Mouse (Mus musculus) heart, embryonic 16.5 days (tissue): ENCODE data around the gene Eif3l. TPM values are rescaled to one million over a fixed set of nuclear protein-coding genes. Genes with fewer than 3 reads are reported as not detected.
A peak's percentile ranks its signal among the peaks of the same experiment; 100 is the strongest.

ENCODE experiments used
- ATAC-seq: fragments of 200-750 bp; cut with Nextera tagmentation; replicated peaks from 2 replicates; pipeline ENCODE4 v1.8.0; 2017; ENCODE audit warnings: moderate number of reproducible peaks; ENCODE audit not compliant: insufficient read depth, low FRiP score; ENCODE audit errors: extremely low read depth
- H3K27ac ChIP-seq: fragments of 300-500 bp; sonication (generic); 2 replicates; pipeline ENCODE4 v1.5.1; 2014; ENCODE audit warnings: mild to moderate bottlenecking, low read length, control low read depth, moderate library complexity
- H3K27me3 ChIP-seq: fragments of 300-500 bp; sonication (generic); 2 replicates; pipeline ENCODE4 v1.6.1; 2014; ENCODE audit warnings: low read length, mixed read lengths; ENCODE audit not compliant: control insufficient read depth, insufficient read depth
- H3K36me3 ChIP-seq: fragments of 300-500 bp; sonication (generic); 2 replicates; pipeline ENCODE4 v1.6.1; 2014; ENCODE audit not compliant: control insufficient read depth, insufficient read depth
- H3K4me1 ChIP-seq: fragments of 300-500 bp; sonication (generic); 2 replicates; pipeline ENCODE4 v1.6.1; 2014; ENCODE audit warnings: low read length, mixed read lengths; ENCODE audit not compliant: control insufficient read depth, insufficient read depth
- H3K4me2 ChIP-seq: fragments of 300-500 bp; sonication (generic); 2 replicates; pipeline ENCODE4 v1.6.1; 2014; ENCODE audit warnings: low read depth, mild to moderate bottlenecking, control low read depth, low read length
- H3K4me3 ChIP-seq: fragments of 300-500 bp; sonication (generic); 2 replicates; pipeline ENCODE4 v1.5.1; 2014; ENCODE audit warnings: mild to moderate bottlenecking, control low read depth, low read length
- H3K9ac ChIP-seq: fragments of 300-500 bp; sonication (generic); 2 replicates; pipeline ENCODE4 v1.6.1; 2014; ENCODE audit warnings: low read length, control low read depth
- H3K9me3 ChIP-seq: fragments of 300-500 bp; sonication (generic); replicated peaks from 2 replicates; pipeline ENCODE4 v1.6.1; 2016; ENCODE audit warnings: low read length; ENCODE audit not compliant: control insufficient read depth
- WGBS: fragments of 180-500 bp; shearing (Covaris S2); extraction: QIAGEN DNeasy Blood & Tissue Kit; methylation state at CpG from one replicate; pipeline ENCODE4 v1.1.7; 2014; 5-methylcytosine and 5-hydroxymethylcytosine counted together
- polyA plus RNA-seq: library from polyadenylated mRNA; unstranded; fragments of >200 nt; fragmentation: Nextera tagmentation; extraction: Ambion mirVana; gene quantifications from 2 replicates; pipeline ENCODE4 v1.2.1, GENCODE M21; 2015

Eif3l gene
- polyA plus RNA-seq, 1 experiment from 2014 or later, result 161 TPM

GRCm38 (mm10) chr15:79123751-79124150, 48.8 kb downstream of the Eif3l start:
- peak overlapping the region; percentile 62 for H3K9ac ChIP-seq
- peak; percentile 92 for ATAC-seq
- H3K4me3 ChIP-seq, result no peak overlapping the region
- H3K9me3 ChIP-seq, result peaks cover 5% of the 10 kb centered on the region
- H3K27ac ChIP-seq, result peak overlapping the region; percentile 95
- peaks cover 62% of the 10 kb centered on the region for H3K36me3 ChIP-seq
- H3K27me3 ChIP-seq, result no peaks in the 10 kb centered on the region
- 0 out of 2 replicates have a peak overlapping the region, but pooled peaks have one; percentile 1 for H3K4me2 ChIP-seq
- H3K4me1 ChIP-seq, result peaks cover 24% of the 10 kb centered on the region
- WGBS, result 36% methylated on average over 6 of the region's 6 CpGs

GRCm38 (mm10) chr15:79124331-79124875, 49.4 kb downstream of the Eif3l start:
- H3K4me1 ChIP-seq, result peaks cover 24% of the 10 kb centered on the region
- H3K9ac ChIP-seq, result peak overlapping the region; percentile 62
- WGBS, result 70% methylated on average over 10 of the region's 10 CpGs
- 0 out of 2 replicates have a peak overlapping the region, but pooled peaks have one; percentile 1 for H3K4me2 ChIP-seq
- no peaks in the 10 kb centered on the region for H3K27me3 ChIP-seq
- no peak for ATAC-seq
- peak overlapping the region; percentile 95 for H3K27ac ChIP-seq
- no peak overlapping the region for H3K4me3 ChIP-seq
- H3K36me3 ChIP-seq, result peaks cover 61% of the 10 kb centered on the region
- peaks cover 5% of the 10 kb centered on the region for H3K9me3 ChIP-seq

GRCm38 (mm10) chr15:79126217-79126932, 51.4 kb downstream of the Eif3l start:
- no peak for ATAC-seq

GRCm38 (mm10) chr15:79127101-79127500, 52.1 kb downstream of the Eif3l start:
- H3K9ac ChIP-seq, result no peak overlapping the region
- H3K36me3 ChIP-seq, result peaks cover 69% of the 10 kb centered on the region
- H3K4me1 ChIP-seq, result peaks cover 41% of the 10 kb centered on the region
- peaks cover 5% of the 10 kb centered on the region for H3K9me3 ChIP-seq
- 90% methylated on average over 12 of the region's 12 CpGs for WGBS
- no peaks in the 10 kb centered on the region for H3K27me3 ChIP-seq
- no peak overlapping the region for H3K4me3 ChIP-seq
- no peak for ATAC-seq
- H3K27ac ChIP-seq, result no peak overlapping the region
- H3K4me2 ChIP-seq, result no peak overlapping the region

More at GRCm38 (mm10) chr15:79126217-79126932, 51.4 kb downstream of the Eif3l start:
- no peak overlapping the region for H3K4me3 ChIP-seq
- H3K4me1 ChIP-seq, result peaks cover 36% of the 10 kb centered on the region
- no peaks in the 10 kb centered on the region for H3K27me3 ChIP-seq
- H3K27ac ChIP-seq, result no peak overlapping the region
- H3K4me2 ChIP-seq, result no peak overlapping the region
- peaks cover 5% of the 10 kb centered on the region for H3K9me3 ChIP-seq
- H3K36me3 ChIP-seq, result peaks cover 66% of the 10 kb centered on the region
- 82% methylated on average over 13 of the region's 13 CpGs for WGBS
- H3K9ac ChIP-seq, result no peak overlapping the region

- Histone ChIP-seq H3K36me3 (peaks cover 72% of the 10 kb centered on the region), H3K4me2 (no peak overlapping the region), H3K27me3 (no peaks in the 10 kb centered on the region), H3K9me3 (peaks cover 5% of the 10 kb centered on the region), H3K4me3 (no peak overlapping the region), H3K27ac (no peak overlapping the region), H3K4me1 (peaks cover 34% of the 10 kb centered on the region), H3K9ac (no peak overlapping the region)
- WGBS, result 94% methylated on average over 5 of the region's 5 CpGs
- no peak for ATAC-seq
Observed at GRCm38 (mm10) chr15:79128208-79128607, 53.2 kb downstream of the Eif3l start.

- Histone ChIP-seq H3K27me3 (no peaks in the 10 kb centered on the region), H3K4me2 (no peak overlapping the region), H3K9me3 (peaks cover 5% of the 10 kb centered on the region), H3K9ac (no peak overlapping the region), H3K4me1 (peaks cover 25% of the 10 kb centered on the region), H3K4me3 (no peak overlapping the region), H3K36me3 (peaks cover 78% of the 10 kb centered on the region), H3K27ac (no peak overlapping the region)
- no peak for ATAC-seq
- 73% methylated on average over 7 of the region's 7 CpGs for WGBS
Observed at GRCm38 (mm10) chr15:79129311-79129710, 54.3 kb downstream of the Eif3l start.

GRCm38 (mm10) chr15:79130782-79131181, 55.8 kb downstream of the Eif3l start:
- Histone ChIP-seq H3K9ac (peak overlapping the region; percentile 38; the same call in 1 of the 2 replicates), H3K36me3 (peaks cover 68% of the 10 kb centered on the region), H3K9me3 (peaks cover 5% of the 10 kb centered on the region), H3K27me3 (no peaks in the 10 kb centered on the region), H3K4me1 (peaks cover 17% of the 10 kb centered on the region), H3K4me2 (no peak overlapping the region), H3K27ac (peak overlapping the region; percentile 68), H3K4me3 (no peak overlapping the region)
- WGBS, result 60% methylated on average over 10 of the region's 10 CpGs
- ATAC-seq, result no peak

GRCm38 (mm10) chr15:79131442-79131841, 56.5 kb downstream of the Eif3l start:
- peaks cover 63% of the 10 kb centered on the region for H3K36me3 ChIP-seq
- peak overlapping the region; percentile 38; the same call in 1 of the 2 replicates for H3K9ac ChIP-seq
- peaks cover 17% of the 10 kb centered on the region for H3K4me1 ChIP-seq
- H3K4me3 ChIP-seq, result no peak overlapping the region
- no peak overlapping the region for H3K4me2 ChIP-seq
- no peak for ATAC-seq
- peaks cover 5% of the 10 kb centered on the region for H3K9me3 ChIP-seq
- WGBS, result 48% methylated on average over 7 of the region's 7 CpGs
- H3K27ac ChIP-seq, result peak overlapping the region; percentile 68
- H3K27me3 ChIP-seq, result no peaks in the 10 kb centered on the region

GRCm38 (mm10) chr15:79133191-79133661, 58.2 kb downstream of the Eif3l start:
- Histone ChIP-seq H3K4me1 (peaks cover 17% of the 10 kb centered on the region), H3K27ac (no peak overlapping the region), H3K4me2 (no peak overlapping the region), H3K9me3 (no peaks in the 10 kb centered on the region; the same call in 1 of the 2 replicates), H3K9ac (no peak overlapping the region), H3K36me3 (peaks cover 46% of the 10 kb centered on the region), H3K27me3 (no peaks in the 10 kb centered on the region), H3K4me3 (no peak overlapping the region)
- ATAC-seq, result no peak
- 74% methylated on average over 6 of the region's 6 CpGs for WGBS
